Mouse (Mus musculus) left cerebral cortex, adult 11 months (tissue): ENCODE results near the gene Mcpt4.
"Not testable (repeated sequence)": the region's sequence is repeated elsewhere in the genome, so short reads cannot be mapped to it uniquely, and the experiment has no call there.

ENCODE experiments used
- DNase-seq: peaks from one replicate; pipeline ENCODE4 v3.0.0; 2022; ENCODE audit warnings: low spot score

The Mcpt4 gene

GRCm38 (mm10) chr14:56062213-56062612 is at the start of gene Mcpt4:
Gene Mcpt4 (minus strand): TSS chr14:56062313.
- not testable (repeated sequence) for DNase-seq

- DNase-seq: no peak
Observed at GRCm38 (mm10) chr14:56105447-56106180, 43.5 kb upstream of the Mcpt4 start.

- DNase-seq: no peak
Observed at GRCm38 (mm10) chr14:56105016-56105415, 42.9 kb upstream of the Mcpt4 start.

- no peak for DNase-seq
Observed at GRCm38 (mm10) chr14:56103452-56103851, 41.3 kb upstream of the Mcpt4 start.

GRCm38 (mm10) chr14:56102386-56102785 is 40.3 kb upstream of the Mcpt4 start, which contains the start of gene Ctsg:
Gene Ctsg (minus strand): TSS chr14:56102574.
- no peak for DNase-seq

GRCm38 (mm10) chr14:56098940-56099339 is 36.8 kb upstream of the Mcpt4 start:
- DNase-seq: no peak

- no peak for DNase-seq
Observed at GRCm38 (mm10) chr14:56097597-56097996, 35.5 kb upstream of the Mcpt4 start.

- DNase-seq: no peak
Observed at GRCm38 (mm10) chr14:56093353-56093752, 31.2 kb upstream of the Mcpt4 start.

GRCm38 (mm10) chr14:56086711-56087110 is 24.6 kb upstream of the Mcpt4 start:
- DNase-seq: no peak

GRCm38 (mm10) chr14:56085167-56085566 is 23.1 kb upstream of the Mcpt4 start, which contains the start of gene Mcpt8:
Gene Mcpt8 (minus strand): TSS chr14:56085273.
- no peak for DNase-seq

- DNase-seq: no peak
Observed at GRCm38 (mm10) chr14:56082016-56082415, 19.9 kb upstream of the Mcpt4 start.

- no peak for DNase-seq
Observed at GRCm38 (mm10) chr14:56057722-56058121, 4.4 kb downstream of the Mcpt4 start.

- DNase-seq: no peak
Observed at GRCm38 (mm10) chr14:56055408-56055807, 6.7 kb downstream of the Mcpt4 start.

GRCm38 (mm10) chr14:56041792-56042191 is 20.3 kb downstream of the Mcpt4 start, which contains the start of gene Mcpt2:
Gene Mcpt2 (plus strand): TSS chr14:56042041.
- not testable (repeated sequence) for DNase-seq

- DNase-seq: no peak
Observed at GRCm38 (mm10) chr14:56034433-56034832, 27.7 kb downstream of the Mcpt4 start.

GRCm38 (mm10) chr14:56030395-56030794 is 31.7 kb downstream of the Mcpt4 start, which contains the start of gene Mcpt9:
Gene Mcpt9 (minus strand): TSS chr14:56030495.
- not testable (repeated sequence) for DNase-seq

GRCm38 (mm10) chr14:56021305-56021704 is 40.8 kb downstream of the Mcpt4 start:
- DNase-seq: not testable (repeated sequence)

- no peak for DNase-seq
Observed at GRCm38 (mm10) chr14:56019446-56019845, 42.7 kb downstream of the Mcpt4 start.

GRCm38 (mm10) chr14:56017671-56018070 is 44.4 kb downstream of the Mcpt4 start, which contains the start of gene Mcpt1:
Gene Mcpt1 (plus strand): TSS chr14:56017971.
- DNase-seq: not testable (repeated sequence)

GRCm38 (mm10) chr14:56013924-56014323 is 48.2 kb downstream of the Mcpt4 start:
- DNase-seq: no peak

- DNase-seq: no peak
Observed at GRCm38 (mm10) chr14:56013147-56013546, 49.0 kb downstream of the Mcpt4 start.
